Mouse (Mus musculus) layer of hippocampus, postnatal 10 days (tissue): ENCODE data around the gene Arhgap27. TPM values are rescaled to one million over a fixed set of nuclear protein-coding genes. Genes with fewer than 3 reads are reported as not detected.

Experiments
- DNase-seq, 2 experiments: peaks; one replicate each; pipeline ENCODE4 v3.0.0; 2021; ENCODE audit warnings: low spot score in 2 of 2
- total RNA-seq, 2 experiments: library from RNA; stranded (reverse); gene quantifications; 2 replicates each; pipeline ENCODE4 v1.2.3; 2021

The Arhgap27 gene
- total RNA-seq, 2 experiments from 2014 or later: 8.7 to 9.3 TPM

- DNase-seq: no peak
Measured at GRCm38 (mm10) chr11:103381956-103382613, 18.6 kb upstream of the Arhgap27 start.

DNA sequence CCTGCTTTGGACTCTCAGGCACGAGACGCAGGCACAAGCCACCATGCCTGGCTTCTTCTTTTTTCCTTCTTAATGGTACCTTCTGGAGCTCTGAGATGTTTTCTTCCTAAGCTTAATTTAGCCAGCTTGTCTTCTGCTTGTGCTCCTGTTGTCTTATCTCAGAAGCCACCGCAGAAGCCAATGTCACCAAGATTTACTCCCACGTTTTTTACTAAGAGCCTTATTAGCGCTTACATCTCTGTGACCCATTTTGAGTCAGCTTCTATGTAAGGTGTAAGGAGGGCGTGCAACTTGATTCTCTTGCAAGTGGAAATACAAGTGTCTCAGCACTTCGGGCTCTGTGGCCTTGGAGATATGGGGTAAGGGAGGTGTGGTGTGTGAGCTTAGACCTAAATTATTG, 18.0 kb upstream of the Arhgap27 start:
- no peak for DNase-seq

GRCm38 (mm10) chr11:103380460-103380859, 17.0 kb upstream of the Arhgap27 start:
- no peak for DNase-seq

DNA sequence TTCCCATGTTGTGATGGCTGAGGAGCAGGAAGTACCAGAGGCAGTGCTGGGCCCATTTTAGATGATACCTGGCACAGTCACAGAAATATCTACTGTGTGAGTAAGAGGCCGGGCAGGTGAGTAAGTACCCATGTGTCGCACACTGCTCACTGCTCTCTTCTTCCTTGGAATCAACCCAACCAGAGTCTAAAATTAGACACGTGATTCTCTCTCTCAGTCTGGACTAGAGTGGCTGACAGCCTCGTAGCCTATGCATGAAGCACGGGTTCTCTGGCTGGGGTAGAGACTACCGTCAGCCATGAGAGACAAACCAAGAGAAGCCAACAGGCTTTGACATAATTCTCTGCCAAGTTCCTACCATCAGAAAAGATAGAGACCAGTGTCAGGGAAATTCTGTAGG, 14.8 kb upstream of the Arhgap27 start:
- no peak for DNase-seq

- DNase-seq: no peak
Measured at GRCm38 (mm10) chr11:103375772-103376171, 12.3 kb upstream of the Arhgap27 start.

DNA sequence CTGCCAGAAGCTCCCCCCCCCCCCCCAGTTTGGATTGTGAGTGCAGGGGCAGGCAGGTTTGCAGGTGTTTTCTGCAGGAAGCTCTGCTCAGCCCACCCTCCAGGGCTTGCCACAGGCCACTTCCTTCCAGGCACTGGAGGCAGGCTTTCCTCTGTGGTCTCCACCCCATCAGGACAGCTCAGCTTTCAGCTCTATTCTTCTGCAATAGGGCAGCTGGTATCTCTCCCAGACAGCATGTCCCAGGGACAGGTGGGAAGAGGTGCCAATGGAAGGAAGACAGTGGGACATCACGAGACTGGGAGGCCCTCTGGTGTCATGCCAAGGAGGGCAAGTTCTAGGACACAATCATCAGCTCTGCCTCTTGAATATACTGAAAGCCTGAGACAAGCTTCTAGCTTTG, 11.8 kb upstream of the Arhgap27 start:
- no peak for DNase-seq

DNA sequence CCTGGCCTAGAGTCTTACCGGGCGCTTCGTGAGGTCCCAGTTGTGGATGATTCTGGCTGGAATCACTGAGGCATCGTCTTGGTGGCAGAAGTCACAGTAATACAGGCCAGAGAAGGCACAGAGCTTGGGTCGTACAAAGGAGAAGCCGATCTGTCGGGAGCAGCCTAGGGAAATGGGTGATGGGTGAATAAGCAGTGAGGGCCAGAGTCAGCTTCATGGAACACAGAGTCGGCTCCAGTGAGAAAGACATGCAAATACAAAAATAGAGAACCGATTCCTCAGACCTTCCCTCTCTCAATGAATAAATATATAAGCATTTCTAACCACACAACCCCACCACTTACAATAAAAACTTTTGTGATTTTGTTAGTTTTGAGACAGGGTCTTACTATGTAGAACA, 10.4 kb upstream of the Arhgap27 start:
- no peak for DNase-seq

- DNase-seq: no peak
Measured at GRCm38 (mm10) chr11:103372561-103372960, 9.1 kb upstream of the Arhgap27 start.

DNA sequence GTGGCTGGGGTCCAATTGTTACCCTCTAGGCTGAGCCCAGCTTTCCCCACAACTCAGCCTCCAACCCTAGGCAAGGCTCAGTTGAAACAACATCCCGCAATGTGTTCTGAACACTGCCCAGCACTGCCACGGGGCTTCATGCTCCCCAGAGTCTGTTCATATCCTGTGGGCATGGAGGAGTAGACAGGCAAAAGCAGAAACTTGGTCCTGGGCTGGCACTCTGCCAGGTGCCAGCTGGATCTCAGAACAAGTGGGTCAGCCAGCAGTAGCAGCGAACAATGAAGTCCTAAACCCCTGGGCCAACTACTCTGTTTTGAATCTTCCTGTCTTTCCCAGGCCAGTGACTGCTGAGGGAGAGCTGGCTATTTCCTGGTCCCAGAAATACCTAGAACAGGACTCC, 8.6 kb upstream of the Arhgap27 start:
- DNase-seq: peak; percentile 49 to 58

- no peak for DNase-seq
Measured at GRCm38 (mm10) chr11:103371222-103371539, 7.7 kb upstream of the Arhgap27 start.

- no peak for DNase-seq
Measured at GRCm38 (mm10) chr11:103370397-103371221, 7.1 kb upstream of the Arhgap27 start.

GRCm38 (mm10) chr11:103365530-103365929, 2.0 kb upstream of the Arhgap27 start:
- DNase-seq: no peak

- DNase-seq: no peak
Measured at GRCm38 (mm10) chr11:103365022-103365421, 1.5 kb upstream of the Arhgap27 start.

GRCm38 (mm10) chr11:103364335-103364734, 843 bp upstream of the Arhgap27 start:
- DNase-seq: no peak

GRCm38 (mm10) chr11:103362521-103363181, 841 bp downstream of the Arhgap27 start:
- DNase-seq: no peak

DNA sequence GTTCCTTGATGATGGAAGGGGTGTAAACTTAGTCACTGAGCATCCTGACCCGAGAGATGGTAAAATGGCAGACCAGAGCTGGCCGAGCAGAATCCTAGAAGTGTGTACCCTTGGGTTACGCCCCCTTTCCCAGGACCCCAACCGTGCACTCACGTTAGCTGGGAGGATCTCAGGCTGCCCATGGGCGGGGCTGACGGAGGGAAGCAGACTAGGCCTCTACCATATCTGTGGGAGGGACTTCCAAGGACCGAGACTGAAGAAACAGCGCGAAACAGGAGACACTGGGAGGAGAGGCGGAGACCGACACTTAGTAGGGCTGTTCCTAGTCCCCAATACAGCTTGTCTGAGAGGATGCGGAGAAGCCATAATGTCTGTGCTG, 1.4 kb downstream of the Arhgap27 start:
- no peak for DNase-seq

DNA sequence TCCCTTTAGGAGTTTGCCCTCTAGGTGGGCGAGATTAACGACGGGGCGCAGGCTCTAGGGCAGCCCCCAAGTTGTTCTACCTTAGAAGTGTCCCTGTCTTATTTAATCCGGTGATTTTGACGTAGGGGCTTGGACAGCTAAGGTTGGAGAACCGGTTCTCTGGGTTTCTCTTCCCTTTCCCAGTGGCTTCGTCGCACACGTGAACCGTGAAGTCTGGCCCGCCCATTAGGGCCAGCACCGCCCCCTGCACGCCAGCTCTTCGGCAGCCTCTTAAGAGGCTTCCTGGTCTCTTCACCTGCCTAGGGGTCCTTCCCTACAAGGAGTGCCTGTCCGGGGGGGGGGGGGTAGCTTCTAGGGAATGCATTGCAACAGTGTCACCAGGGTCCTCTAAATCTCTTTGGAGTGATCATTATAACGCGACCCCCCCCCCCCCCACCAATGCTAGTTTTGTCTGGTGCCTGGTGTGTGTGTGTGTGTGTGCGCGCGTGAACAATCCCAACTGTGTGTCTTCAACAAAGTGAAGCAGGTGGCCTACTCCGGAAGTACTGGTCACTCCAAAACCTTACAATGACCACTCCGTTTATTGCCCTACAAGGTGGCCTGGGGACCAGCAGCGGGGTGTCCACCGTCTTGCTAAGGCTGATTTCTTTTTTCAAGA, 2.0 kb downstream of the Arhgap27 start:
- no peak for DNase-seq

DNA sequence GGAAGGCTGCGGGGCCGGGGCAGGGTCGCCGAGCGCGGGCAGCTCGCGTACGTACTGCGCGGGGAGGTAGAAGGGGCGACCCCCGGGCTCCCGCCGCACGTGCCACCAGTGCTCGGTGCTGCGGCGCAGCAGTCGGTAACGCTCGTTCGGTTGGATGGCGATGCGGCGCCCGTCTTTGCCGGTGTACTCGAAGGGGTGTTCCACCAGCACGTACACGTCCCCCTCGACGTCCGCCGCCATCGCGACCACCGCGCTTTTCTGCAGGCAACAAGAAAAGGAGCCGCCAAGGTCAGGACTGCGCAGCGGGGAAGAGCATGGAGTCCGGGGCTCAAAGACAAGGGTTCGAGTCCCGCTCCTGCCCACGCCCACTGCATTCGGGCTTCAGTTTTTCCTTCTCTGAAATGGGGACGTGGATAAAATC, 2.8 kb downstream of the Arhgap27 start:
- no peak for DNase-seq

- peak; percentile 81 to 88 for DNase-seq
Measured at GRCm38 (mm10) chr11:103359841-103360641, 3.5 kb downstream of the Arhgap27 start.

DNA sequence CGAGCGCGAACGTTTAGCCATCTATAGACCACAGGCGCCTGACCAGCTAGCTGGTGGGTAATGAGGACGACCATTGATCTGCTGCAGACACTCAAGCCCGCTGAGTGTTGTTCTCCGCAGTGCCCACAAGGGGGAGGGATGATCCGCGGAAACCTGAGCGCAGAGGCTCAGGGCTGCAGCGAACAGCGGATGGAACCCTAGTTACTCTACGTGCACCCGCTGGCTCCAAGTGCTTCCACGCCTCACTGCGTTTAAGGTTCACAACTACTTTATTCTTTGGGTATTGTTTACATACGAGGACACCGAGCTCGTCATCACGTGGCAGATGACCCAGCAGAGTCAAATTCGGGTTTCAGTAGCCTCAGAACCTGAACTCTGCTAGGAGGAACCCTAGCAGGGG, 4.4 kb downstream of the Arhgap27 start:
- peak; percentile 72 to 77 for DNase-seq

DNA sequence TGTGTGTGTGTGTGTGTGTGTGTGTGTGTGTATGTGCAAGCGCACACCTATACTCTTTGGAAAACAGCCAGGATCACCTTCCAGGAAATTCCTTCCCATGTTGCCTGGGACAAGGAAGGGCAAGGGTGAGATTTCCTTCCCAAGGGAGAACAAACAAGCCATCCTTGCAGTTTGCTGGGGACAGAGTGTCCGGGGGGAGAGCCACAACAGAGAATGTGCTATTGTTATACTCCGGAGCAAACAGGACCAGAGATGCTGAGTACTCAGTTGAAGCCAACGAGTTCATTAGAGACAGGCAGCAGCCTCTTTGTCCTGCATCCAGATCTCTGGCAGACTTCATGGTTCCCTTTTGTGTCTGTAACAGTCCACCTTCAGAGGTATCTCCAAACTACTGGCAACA, 5.2 kb downstream of the Arhgap27 start:
- DNase-seq: no peak
